Mouse (Mus musculus) T-cell, adult 2 months (primary cell): ENCODE measurements around the gene Prtn3.

Source experiments
- DNase-seq: peaks from one replicate; pipeline ENCODE4 v3.0.0; 2022; ENCODE audit warnings: low spot score

Gene Prtn3

DNA sequence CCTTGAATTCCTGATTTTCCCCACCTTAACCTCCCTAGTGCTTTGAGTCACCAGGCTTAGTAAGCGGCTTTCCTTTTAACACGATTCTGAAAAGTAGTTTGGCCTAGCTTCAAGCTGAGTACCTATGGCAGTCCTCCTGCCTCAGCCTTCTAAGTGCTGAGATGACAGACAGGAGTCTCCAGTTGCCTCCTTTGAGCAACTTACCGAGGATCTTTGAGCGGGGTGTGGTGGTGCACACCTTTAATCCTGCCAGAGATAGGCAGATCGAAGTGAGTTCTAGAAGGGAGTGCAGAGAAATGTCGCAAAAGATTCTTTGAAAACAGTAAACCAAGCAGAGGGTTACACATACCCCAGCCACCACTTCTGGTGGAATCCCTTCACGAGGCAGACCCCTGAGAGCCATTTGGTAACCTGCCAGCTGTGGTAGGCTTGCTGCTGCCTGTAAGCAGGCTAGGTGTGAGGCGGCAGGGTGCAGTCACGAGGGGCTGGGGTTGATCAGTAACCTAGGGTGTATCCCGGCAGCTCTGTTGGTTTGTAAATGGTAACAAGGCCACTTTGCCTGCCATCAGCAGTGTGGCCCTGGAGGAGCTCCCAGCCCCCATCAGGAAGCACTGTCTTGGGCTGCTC lies 18.6 kb upstream of the Prtn3 start:
- peak; percentile 70 for DNase-seq

DNA sequence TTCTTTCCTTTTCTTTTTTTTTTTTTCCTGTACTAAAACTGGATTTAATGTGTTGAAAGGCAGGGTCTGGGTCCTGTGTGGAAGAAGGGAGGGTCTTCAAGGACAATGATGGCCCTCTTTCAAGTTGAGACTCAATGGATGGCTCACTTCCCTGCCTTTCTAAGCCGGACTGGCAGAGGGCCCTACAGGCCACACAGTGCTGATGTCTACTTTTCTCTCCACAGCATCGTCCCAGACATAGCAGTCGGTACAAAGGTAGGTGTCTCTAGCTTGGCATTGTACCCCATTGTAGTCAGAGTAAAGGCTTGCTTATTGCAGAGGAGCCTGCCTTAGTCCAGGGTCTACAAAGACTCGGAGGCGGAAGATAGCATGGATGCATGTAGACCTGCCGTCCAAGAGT lies 18.0 kb upstream of the Prtn3 start:
- DNase-seq, result no peak

DNA sequence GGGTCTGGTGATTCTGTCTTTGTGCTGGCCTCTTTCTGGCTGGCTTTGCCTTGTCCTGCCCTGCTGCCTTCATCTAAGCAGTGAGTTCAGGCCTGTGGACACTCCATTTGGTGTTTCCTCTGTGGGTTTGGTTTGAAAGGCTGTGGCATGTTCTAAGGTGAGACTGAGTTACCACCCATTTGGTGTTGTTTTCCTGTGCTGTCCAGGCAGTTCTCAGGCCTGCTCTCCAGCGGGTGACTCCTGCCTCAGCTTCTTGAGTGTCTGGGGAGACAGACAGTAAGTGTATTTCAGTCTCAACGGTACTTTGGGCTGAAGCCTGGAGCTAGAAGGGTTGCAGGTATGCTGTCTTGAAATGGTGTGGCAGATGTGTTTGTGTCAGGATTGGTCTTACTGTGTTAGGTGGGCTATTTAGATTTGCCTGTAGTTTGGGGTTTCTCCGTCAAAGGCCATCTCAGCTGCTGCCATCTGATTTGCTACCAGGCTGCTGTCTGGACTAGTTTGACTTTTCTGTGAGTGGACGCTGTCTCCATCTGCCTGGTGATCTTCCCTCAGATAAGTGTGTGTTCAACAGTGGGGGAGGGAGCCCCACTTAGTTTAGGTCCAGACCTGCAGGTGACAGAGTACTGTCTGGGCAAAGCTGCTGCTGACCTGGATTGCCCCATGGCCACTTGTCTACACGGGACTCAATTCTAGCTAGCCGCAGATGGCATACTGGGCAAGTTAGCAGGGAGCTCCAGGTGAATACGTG lies 17.4 kb upstream of the Prtn3 start:
- no peak for DNase-seq

DNA sequence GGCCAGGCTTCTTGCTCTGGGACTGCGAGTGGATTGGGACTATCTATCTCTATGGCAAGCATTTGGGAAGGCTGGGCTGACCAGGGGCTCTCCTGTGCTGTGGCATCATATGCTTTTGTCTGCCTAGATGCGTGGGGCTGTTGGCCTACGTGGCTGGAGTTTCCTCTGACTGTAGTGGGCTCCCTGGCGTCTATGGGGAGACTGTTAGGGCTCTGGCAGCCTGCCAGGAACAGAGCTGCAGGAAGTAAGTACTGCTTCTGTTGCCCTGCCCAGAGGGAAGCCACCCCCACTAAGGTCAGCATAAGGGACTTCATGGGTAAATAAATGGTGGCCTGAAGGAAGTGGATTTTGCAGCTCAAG lies 16.8 kb upstream of the Prtn3 start:
- peak; percentile 60 for DNase-seq

DNA sequence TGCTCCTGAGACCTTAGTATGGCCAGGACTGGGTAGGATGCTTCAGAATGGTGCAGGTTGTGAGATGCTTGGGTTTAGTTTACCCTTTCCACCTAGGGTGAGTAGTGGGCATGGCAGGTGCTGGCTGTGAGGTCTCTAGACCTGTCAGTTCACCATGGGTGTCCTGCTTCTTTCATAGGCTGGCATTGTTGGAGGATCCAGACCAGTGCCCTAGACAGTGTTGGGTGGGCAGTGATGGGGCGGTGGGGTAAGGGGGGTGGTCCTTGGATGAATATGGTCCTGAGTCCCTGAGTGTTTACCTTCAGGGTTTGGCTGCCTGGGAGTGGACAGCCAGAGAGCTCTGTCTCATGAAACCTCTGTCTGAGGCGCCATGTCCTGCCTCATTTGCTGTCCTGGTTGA lies 16.4 kb upstream of the Prtn3 start:
- no peak for DNase-seq

DNA sequence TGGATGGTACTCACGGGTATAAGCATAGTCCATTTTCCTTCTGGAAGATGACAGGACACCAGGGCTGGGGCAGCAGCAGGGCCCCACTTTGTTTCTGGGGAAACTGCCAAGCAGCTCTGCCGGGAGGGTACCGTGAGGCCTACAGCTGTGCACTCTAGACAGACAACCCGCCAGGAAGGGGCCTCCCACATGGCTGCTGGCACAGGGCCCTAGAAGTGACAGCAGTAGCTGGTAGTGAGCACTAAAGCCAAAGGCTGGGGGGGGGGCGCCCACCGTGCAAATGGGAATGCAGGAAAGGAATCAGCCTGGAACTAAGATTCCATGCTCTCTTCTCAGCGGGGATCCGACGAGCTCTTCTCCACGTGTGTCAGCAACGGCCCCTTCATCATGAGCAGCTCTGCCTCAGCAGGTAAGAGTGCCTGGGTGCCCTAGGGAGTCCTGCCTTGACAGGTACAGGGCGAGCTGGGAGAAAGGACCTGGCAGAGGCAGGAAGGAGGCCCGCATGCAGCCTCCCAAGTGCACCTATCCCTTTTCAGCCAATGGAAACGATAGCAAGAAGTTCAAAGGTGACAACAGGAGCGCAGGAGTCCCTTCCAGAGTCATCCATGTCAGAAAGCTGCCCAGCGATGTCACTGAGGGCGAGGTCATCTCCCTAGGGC lies 15.7 kb upstream of the Prtn3 start:
- no peak for DNase-seq

DNA sequence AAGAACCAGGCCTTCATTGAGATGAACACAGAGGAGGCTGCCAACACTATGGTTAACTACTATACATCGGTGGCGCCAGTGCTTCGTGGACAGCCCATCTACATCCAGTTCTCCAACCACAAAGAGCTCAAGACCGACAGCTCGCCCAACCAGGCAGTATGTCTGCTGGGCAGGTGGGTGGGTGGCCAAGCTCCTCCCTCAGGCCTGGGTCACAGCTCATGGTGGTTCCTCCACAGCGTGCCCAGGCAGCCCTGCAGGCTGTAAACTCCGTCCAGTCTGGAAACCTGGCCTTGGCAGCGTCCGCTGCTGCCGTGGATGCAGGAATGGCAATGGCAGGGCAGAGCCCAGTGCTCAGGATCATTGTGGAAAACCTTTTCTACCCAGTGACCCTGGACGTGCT lies 15.2 kb upstream of the Prtn3 start:
- no peak for DNase-seq

DNA sequence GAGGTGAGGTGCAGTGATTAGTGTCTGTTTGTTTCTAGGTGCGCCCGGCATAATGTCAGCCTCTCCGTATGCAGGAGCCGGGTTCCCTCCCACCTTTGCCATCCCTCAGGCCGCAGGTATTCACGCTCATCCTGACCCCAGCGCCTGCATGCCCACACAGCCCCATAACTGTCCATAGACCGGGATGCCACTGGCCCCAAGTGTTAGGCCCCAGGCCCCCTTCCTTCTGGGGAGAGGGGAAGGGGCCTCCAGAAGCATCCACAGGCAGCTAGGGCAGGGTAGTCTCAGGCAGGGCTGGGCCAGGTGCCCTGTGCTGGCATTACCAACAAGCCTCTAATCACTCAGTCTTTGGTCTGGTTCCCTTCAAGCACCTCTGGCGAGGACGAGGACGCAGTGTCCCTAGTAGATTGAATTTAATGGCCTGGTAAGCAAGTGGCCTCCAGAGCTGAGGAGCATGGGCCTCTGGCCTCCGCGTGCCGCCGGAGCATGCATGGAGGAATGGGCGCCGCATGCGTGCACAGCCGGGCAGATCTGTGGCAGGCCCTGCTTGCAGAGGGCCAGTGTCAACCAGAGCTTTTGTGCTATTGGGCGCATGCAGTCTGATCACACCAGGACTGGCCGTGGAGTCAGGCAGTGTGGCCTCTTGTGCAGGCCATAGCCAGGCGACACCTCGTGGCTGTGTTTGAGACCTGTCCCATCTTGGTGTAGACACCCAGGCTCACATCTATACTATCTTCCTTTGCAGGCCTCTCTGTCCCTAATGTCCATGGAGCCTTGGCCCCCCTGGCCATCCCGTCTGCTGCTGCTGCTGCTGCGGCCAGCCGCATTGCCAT lies 14.0 kb upstream of the Prtn3 start:
- no peak for DNase-seq

DNA sequence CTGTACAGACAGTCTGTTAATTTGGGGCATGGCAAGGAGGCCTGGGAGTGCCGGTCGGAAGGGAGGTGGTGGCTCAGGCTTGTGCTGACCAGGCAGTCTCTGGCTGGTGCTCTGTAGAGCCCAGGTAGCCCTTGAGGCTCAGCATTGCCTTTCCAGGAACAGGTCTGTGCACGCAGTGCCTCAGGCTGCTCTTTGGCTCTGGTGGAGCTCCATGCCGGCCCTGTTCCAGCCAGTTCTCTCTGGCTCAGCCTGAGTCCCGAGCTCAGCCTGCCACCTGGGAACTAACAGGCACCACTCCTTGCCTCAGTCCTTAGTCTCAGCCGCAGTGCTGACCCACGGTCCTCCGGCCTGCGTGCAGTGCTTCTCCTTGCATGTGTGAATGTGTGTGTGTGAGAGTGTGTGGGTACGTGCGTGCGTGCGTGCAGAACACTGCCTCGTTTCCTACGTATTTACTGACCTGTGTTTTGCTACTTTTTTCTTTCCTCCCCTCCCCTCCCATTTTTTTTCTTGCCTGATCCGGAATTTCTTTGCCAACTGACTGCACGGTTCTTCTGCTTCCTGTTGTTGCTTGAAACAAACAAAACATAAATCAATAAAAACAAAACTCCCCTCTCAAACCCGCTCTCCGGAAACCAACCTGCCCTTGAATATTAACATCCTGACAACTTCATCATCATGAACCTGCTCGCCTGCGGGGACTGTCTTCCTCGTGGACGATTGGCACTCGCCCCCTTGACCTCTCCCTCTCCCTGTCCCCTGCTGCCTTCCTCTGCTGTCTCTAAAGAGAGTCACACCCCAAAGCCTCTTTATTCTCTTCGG lies 12.8 kb upstream of the Prtn3 start:
- no peak for DNase-seq

DNA sequence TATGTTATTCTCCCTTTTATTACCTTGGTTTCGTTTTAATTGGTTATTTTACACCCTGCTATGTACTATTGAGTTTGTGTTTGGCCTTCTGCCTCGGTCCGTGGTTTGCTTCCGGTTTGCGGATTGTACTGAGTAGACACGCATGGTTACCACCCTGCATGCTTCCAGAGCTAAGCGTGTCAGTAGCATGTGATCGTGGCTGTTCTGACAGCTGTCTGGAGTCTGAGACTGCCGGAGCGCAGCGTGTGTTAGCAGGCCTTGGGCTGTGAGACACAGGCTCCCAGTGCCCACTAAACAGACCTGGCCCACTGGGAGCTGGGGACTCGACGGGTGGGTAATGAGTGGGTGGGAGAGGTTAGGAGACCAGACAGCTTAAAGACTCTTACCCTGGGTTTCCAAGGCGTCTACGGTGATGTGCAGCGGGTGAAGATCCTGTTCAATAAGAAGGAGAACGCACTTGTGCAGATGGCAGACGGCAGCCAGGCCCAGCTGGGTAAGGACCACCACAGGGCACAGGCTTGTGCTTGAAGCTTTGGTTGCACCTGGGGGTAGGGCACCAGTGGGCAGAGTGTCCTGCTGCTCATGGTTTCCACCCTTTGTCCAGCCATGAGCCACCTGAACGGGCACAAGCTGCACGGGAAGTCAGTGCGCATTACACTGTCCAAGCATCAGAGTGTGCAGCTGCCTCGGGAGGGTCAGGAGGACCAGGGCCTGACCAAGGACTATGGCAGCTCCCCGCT lies 12.1 kb upstream of the Prtn3 start:
- DNase-seq, result no peak

DNA sequence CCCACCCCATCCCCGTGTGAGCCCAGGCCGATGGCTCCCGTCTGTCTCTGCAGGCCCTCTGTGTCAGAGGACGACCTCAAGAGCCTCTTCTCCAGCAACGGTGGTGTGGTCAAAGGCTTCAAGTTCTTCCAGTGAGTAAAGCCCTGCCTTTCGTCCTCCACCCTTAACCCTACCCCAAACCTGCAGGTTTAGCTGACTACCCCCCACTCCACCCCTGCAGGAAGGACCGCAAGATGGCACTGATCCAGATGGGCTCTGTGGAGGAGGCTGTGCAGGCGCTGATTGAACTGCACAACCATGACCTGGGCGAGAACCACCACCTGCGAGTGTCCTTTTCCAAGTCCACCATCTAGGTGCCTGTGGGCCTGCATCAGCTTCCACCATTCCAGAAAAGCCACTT lies 11.4 kb upstream of the Prtn3 start:
- no peak for DNase-seq

DNA sequence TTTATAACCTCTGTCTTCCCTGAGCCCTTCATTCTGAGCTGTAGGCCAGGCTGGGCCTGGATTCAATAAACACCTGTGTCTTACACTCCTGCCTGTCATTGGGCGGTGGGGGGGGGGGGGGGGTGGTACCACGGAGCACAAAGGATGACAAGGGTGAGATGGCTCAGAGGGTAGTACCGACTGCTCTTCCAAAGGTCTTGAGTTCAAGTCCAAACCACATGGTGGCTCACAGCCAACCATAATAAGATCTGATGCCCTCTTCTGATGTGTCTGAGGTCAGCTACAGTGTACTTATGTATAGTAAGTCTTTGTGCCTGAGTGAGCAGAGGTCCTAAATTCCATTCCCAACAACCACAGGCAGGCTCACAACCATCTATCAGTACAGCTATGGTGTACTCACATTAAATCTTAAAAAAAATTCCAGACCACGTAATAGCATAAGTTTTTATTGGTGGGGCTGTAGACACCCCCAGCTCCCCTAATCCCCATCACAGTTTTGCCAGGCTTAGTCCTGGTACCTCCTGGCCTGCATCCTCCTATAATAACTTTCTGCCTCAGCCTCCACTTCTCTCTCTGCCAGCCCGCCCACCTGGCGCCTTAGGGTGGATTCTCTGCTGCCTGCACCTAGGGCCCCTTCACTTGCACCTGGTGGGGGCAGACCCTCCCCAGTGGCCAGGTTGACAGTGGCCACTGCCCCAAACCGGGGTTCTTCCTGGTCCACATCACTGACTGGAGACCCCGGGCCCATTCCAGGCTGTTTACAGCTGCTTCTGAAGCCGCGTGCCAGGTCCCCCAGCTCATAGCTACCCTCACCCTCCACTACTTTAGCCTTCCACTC lies 9.7 kb upstream of the Prtn3 start:
- DNase-seq, result no peak

DNA sequence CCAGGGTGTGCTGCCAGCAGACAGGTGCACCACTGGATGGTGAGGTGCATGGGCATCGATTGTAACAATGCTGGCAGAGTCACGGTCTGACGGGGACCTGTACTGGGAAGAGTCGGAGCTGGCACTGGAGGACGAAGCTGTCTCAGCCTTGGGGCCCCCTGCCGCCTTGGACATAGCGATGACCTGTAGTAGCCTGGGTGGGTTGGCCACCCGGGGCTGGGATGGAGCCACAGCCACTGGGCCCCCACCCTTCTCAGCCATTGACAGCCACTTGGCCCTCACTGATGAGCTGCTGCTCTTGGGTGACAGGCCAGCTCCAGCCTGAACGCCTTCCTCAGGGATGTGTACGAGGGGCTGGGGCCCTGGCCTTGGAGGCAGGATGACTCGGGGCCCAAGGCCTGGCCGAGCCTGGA lies 9.1 kb upstream of the Prtn3 start:
- no peak for DNase-seq

DNA sequence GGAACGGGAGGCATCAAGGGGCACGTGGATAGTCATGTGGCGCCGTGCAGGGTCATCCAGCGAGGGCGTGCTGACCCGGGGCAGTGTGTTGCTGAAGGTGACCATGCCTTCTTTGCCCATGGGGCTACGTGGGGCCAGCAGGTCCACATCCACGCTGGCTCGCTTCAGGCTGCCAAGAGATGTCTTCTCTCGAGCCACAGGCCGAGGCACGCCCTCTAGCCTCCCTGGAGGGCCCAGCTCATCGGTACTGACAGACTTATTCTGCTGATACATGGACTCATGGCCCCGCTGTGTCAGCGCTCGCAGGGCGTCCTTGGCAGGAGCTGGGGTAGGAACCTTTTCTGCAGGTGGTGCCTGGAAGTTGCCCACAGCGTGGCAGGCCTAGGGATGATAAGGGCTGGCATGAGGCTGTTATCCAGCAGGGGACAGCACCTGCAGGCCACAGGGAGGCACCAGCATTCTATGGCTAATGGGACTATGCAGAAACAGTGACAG lies 8.4 kb upstream of the Prtn3 start:
- no peak for DNase-seq

DNA sequence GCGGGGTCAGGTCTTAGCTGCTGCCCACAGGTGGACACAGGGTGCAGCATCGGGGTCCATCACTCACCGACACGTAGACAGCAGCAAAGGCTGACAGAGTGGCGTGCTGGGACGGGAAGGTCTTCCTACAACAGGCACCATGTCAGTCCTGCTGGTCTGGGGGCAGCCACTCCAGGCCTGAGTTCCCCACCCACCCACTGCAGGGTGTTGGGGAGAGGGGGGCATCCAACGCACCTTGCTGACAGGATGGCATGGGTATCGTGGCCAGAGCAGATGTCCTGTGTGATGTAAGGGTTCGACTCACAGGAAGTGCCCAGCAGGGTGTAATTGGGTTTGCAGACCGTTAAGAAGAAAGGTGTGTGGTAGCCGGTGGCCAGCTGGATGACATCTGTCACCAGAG lies 7.7 kb upstream of the Prtn3 start:
- DNase-seq, result no peak

DNA sequence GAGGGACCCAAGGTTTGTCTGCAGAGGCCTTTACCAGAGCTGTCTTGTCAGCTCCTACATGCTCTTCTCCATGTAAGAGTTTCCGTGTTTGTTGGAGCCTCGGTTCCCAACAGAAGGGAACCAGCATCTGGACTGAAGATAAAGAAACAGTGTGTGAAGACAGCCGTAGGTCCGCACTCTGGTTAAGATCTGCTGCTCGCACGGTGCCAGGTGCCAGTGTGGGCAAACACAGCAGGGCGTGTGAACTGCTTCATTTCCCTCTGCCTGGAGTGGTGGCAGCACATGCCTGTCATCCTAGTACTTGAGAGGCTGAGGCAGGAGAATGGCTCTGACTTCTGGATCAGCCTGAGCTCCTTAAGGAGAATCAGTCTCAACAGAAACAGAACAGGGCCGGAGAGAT lies 2.4 kb upstream of the Prtn3 start:
- no peak for DNase-seq

DNA sequence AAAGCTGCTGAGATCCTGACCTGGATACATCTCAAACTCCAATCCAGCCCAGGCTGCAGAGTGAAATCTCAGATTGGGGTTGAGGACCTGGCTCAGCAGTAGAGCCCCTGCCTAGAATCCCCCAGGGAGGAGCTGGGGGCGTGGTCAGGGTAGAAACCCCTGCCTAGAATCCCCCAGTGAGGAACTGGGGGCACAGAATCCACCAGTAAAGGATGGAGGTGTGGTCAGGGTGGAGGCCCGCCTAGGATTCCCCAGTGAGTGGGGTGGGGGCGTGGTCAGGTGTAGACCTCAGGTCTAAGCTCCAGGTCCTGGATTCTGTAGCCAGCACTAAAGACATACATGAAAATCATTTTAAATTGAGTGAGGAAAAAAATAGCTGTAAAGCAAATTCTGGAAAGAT lies 1.4 kb upstream of the Prtn3 start:
- no peak for DNase-seq

DNA sequence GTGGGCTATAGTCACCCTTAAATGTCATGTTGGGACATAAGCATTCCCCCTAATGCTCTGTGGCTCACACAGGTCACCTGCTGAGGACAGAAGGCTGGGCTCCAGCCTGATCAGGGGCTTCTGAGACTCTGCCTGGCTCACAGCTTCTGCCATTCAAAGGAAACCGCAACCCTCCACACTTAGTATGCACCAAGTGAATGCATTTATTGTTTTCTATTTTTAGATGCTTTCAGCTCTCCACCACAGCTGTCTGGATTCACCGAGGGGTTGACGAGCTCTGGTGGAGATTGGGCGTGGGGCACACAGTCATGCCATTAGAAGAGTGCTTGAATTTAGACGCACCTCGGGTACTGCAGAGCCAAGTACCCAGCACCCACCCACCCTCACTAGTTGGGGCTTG lies 963 bp upstream of the Prtn3 start:
- DNase-seq, result no peak

DNA sequence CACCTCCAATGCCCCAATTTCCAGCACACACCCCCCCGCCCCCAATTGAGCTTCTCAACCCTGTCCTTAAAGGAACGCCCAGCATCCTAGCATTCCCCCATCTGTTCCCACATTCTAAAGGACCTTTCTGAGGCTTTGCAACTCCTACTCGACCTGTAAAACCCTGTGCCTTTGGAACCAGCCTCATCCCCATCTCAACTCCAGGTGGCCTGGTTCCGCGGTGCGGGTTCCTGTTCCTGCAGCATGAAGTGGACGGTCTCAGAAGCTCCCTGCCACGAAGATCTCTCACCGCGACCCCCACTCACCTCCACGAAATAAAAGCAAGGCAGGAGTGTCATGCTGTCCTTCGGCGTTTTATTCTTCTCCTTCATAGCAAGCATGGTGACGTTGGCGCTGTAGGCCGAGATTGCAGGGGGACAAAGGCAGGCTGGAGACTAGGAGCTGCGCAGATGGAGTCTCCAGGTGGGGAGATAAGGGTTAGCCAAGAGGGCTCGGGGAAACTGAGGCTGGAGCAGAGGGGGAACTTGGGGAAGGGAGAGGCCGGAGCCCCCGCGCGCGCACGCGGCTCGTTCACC lies 474 bp upstream of the Prtn3 start:
- no peak for DNase-seq

DNA sequence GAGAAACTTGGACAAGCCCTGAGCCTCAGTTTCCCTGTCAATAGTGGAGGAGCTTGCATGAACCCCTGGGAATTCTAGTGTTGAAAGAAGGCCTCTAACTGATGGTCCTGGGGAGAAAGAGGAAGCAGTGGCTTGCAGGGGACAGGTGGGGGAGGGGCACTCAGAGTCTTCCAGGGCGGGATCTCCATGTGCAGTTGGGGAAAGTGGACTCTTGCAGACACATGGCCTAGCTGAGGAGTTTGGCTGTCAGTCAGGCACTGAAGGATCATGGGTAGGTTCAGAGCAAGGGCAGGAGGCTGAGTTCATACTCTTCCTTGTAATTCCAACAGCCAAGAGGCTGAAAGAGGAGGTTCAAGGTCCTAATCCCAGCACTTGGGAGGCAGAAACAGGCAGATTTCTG lies 2.9 kb downstream of the Prtn3 start:
- no peak for DNase-seq
